Mouse (Mus musculus) 3134 (cell line): ENCODE results near the gene Fbxl15.

Experiments used
- DNase-seq: peaks from one replicate; pipeline ENCODE4 v3.0.0-alpha.2; 2011; ENCODE audit warnings: low spot score; ENCODE audit not compliant: insufficient read length; ENCODE audit errors: extremely low read depth

Gene Fbxl15

GRCm38 (mm10) chr19:46308303-46308702 is 19.7 kb upstream of the Fbxl15 start:
- DNase-seq, result no peak

- DNase-seq, result no peak
These were observed 19.1 kb upstream of the Fbxl15 start for GRCm38 (mm10) chr19:46308706-46309435.

DNA sequence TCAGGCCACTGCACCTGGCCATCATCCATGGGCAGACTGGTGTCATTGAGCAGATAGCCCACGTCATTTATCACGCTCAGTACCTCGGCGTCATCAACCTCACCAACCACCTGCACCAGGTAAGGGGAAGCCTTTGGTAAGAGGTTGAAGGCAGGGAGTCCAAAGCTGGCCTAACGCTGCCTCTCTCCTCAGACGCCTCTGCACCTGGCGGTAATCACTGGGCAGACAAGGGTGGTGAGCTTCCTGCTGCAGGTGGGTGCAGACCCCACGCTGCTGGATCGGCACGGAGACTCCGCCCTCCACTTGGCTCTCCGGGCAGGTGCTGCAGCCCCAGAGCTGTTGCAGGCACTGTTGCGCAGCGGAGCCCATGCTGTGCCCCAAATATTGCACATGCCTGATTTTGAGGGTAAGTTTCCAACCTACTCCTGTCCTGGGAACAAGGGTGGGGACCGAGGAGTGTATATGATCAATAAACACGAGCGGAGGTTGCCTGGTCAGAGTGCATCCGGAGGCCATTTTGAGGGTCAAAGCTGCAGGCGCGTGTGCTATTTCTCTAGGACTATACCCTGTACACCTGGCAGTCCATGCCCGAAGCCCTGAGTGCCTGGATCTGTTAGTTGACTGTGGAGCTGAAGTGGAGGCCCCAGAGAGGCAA is 18.2 kb upstream of the Fbxl15 start:
- DNase-seq, result no peak

DNA sequence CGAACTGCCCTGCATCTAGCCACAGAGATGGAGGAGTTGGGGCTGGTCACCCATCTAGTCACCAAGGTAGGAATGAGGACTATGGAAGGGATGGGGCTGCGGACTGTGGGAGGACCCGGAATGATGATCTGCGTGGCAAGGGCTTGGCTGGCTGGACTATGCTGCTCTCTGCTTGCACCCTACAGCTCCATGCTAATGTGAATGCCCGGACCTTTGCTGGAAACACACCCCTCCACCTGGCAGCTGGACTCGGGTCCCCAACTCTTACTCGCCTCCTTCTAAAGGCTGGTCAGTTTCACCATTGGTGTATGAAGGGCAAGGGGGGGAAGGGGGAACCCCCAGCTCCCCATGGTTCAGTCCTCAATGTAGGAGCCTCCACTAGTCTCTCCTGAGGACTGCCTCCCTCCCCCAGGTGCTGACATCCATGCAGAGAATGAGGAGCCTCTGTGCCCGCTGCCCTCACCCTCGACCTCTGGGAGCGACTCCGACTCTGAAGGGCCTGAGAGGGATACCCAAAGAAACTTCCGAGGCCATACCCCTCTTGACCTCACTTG is 17.6 kb upstream of the Fbxl15 start:
- no peak for DNase-seq

GRCm38 (mm10) chr19:46311341-46311740 is 16.6 kb upstream of the Fbxl15 start:
- no peak for DNase-seq

DNA sequence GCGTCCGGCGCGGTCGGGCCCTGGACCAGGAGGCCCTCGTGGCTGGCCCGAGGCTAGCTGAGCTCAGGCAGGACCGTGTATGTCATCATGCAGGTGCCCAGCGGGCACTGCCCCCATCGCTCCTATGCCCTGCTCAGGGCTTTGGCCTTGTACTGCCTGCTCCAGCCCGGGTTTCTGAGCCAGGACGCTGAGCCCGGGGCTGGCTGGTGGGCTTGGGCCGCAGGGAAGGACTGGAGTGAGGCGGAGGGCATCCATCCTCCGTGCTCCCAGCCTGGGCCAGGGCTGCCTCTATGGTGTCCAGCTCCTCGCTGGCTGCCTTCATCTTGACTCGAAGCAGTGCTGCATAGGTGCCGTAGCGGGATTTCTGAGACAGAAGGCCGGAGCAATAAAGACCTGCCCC is 15.4 kb upstream of the Fbxl15 start:
- DNase-seq, result no peak

DNA sequence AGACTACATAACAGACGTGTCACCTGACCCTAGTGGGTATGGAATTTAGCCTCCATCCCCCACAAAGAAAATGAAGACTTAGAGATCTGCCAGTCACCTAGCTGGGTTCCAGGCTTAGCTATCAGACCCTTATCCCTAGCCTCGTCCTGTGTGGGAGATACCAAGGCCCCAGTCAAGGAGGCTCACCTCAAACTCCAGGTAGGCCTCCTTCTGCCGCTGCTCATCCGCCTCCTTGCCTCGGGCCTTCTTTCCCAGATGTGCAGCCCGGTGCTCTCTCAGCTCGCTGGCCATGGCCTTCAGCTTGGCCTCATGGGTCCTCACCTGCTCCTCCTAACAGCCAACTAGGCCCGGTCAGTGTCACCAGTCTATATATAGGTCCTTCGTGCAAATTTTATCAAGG is 14.9 kb upstream of the Fbxl15 start:
- DNase-seq, result no peak

DNA sequence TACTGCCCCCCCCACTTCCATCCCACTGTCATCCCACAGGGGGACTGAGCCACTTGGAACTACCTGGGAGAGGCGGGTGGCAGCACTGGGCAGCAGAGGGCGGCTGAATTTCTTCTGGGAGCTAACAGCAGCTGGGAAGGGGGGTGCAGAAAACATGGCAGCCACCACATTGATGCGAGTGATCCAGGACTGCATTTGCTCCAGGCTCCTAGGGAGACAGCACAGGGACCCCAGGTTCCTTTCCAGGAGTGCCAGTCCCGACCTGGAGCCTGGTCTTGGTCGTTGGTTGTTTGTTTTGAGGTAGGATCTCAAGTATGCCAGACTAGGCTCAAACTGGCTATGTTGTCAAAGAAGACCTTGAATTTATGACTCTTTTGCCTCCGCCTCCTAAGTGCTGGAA is 14.4 kb upstream of the Fbxl15 start:
- DNase-seq, result no peak

- no peak for DNase-seq
These were observed 13.8 kb upstream of the Fbxl15 start for GRCm38 (mm10) chr19:46314151-46314601.

- peak; percentile 67 for DNase-seq
These were observed 12.9 kb upstream of the Fbxl15 start for GRCm38 (mm10) chr19:46314872-46315742.

DNA sequence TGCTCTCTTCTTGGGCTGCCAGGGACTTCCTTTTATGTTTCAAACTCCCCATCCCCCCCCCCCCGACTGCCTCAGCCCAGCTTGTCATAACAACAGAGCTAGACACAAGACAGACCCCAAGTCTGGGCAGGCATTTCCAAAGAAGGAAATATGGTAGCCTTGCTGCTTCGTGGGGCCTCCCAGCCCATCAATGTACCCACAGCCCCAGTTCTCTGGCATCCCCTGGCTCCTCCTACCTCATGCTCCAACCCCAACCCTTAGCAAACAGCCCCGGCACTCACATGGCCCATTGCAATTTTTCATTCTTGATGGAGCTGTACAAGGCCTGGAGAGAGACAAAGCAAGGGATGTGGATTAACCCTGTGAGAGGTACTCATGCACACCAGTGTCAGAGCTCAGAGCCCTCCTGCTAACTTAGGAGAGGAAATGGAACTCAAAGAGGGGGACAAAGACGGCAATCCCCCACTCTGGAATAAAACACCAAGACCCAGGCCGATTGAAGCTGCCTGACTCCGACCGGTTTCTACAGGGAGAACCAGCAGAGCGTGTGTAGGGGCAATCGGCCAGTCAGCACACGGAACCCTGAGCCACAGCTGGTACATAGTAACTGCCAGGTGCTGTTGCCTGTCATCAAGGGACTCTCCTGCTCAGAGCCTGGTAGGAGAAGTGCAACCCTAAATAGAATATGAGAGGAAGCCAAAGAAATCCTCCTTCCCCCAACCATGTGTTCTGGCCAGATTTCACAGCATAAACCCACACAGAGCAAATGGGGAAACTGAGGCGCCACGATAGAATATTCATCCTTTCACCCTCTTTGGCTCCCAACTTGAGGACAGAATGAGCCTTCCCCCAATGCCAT is 12.0 kb upstream of the Fbxl15 start:
- DNase-seq, result no peak

DNA sequence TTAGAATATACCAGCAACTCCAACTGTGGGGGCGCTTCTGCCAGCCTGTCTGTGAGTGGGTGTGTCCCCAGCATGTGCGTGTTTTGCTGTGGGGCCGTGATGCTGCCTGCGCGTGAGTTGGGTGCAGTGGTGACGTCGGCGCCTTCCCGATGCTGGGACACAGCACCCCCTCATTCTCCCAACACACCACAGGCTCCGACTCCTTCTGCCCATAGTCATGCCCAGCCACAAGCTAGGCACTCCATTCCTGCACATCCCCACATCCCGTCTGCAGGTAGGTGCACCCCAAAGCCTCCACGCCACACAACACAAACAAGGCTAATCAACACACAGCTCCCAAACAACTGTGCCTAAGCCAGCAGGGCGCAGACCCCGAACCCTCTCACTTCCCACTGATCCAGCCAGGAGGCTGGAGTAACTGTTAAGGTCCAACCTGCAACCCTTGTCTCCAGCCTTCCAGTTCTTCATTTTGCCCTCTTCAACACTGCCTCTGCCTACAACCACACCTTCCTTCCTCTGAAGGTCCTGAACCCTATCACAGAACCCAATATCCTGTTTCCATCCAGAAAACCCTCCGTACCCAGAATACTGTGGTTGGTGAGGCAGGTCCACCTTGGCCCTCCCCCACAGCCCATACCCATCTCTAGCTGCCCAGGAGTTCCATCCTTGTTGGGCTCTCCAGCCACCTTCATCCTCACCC is 11.0 kb upstream of the Fbxl15 start:
- DNase-seq, result no peak

DNA sequence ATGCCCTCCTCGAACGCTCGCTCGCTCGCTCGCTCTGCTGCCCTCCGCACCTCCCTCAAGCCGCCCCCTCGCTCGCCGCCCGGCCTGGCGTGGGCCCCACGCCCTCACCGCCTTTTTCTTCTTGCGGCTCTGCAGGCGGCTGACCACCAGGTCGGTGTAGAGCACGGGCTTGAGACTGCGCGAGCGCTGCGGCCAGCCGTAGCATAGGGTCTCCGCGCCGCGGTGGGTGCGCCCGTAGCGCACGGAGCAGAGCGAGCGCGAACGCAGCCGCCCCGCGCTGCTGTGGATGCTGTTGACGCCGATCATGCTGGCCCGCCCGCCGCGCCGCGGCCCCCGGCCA is 10.5 kb upstream of the Fbxl15 start:
- no peak for DNase-seq

- no peak for DNase-seq
These were observed 9.9 kb upstream of the Fbxl15 start for GRCm38 (mm10) chr19:46318031-46318471.

DNA sequence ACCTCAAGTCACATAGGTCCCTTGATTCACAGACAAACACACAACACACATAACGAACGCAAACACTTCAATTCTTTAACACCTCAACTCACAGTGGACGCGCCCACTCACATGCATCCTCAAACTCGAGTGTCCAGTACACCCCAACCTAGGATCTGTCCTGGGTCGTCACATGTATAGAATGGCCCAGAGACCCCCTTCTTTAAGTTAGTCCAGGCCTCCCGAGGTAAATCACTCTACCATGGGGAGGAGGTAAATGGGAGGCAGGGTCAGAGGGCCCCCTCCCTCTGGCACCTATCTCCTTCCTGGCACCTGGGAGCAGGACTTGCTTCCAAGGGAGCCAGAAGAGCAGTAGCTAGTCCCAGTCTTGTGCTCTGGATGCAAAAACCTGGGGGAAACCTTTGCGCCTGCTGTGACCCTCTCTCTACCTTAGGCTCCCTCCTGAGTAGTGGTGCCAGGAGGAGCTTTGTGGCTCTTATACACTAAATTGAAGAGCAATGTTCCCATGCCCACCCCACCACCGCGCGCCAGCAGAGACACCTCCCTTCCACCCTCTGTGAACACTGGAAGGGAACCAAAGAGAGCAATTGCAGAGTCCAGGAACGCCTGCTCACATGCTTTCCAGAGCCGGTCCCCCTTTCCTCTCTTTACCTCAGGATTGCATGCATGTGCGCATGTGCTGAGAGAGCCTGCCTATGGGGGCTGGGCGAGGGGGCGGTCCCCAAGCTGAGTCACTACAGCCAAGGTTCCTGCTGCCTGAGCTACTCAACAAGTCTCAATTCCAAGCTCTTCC is 9.2 kb upstream of the Fbxl15 start:
- peak; percentile 83 for DNase-seq

DNA sequence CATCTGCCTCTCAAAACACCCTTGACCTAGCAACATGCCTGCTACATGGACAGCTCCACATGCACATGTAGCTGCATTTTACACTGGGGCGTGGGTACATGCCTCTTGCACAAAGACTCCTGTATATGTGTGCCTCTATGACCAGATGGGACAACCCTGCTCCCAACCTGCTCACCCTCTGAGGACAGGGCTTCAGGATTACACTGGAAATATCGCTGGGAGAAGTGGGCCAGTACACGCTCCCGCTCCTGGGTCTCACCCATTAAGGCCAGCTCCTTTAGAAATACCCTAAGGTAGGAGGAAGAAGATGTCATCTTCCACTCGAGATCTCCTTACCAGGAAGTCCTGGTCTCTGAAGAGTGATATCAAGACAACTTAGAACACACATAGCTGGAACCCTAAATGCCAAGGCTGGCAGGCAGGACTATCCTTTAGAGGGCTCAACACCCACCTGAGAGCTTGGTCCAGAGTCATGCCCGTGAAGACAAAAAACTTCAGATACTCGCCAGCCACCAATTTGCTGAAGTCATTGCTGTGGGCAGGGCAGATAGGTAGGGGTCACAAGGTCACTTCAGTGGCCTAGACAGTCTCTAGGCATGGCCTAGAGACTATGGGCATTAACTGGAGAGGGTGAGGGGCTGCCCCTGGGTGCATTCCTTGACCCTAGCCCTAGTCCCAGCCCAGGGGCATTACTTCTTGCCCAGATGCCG is 7.8 kb upstream of the Fbxl15 start:
- no peak for DNase-seq

- peak; percentile 53 for DNase-seq
These were observed 6.7 kb upstream of the Fbxl15 start for GRCm38 (mm10) chr19:46321101-46321943.
